Comparison of ENCODE assay signal across 14 mouse cellular contexts in the genomic region with DNA sequence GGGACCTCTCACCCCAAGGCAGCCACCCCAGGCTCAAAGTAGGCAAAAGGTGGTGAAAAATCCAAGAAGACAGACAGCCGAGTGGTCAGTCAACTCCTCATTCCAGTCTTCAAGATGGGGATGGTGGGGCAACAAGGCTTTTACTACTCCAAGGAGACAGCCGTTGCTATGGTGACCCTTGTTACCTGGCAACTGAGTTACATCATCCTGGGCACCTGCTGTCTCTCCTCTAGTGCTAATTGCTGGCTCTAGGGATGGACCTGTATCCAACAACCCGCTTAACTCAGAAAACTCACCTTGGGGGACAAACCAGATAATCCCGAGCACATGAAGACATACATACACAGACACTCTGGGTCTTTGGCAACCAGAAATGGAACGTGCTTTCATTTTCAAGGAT. TPM values are rescaled to one million over a fixed set of nuclear protein-coding genes. Genes with fewer than 3 reads are reported as not detected.
DNase-seq lines count a peak whose midpoint lies in the region; ATAC-seq lines count a peak whose summit lies in the region.
"Had no signal": no experiment of that assay in that cellular context is flagged by ENCODE, and none has a peak within 500 bp of the region (broad histone marks: within the 10 kb centered on the region; RNA-seq: fewer than 3 reads in every experiment).

No protein-coding gene starts in this region.

- no peaks in the 10 kb centered on the region for H3K36me3 ChIP-seq in midbrain, embryonic 14.5 days (ENCODE audit: control insufficient read depth, insufficient read depth, low read length)
- no peaks in the 10 kb centered on the region for H3K36me3 ChIP-seq in midbrain, embryonic 13.5 days
- H3K36me3 ChIP-seq: limb, embryonic 13.5 days; lung, embryonic 15.5 days had no signal

- no peak for ATAC-seq in midbrain, embryonic 14.5 days (ENCODE audit: low FRiP score, low TSS enrichment)
- no peak for ATAC-seq in midbrain, embryonic 13.5 days
- ATAC-seq: inflammation-experienced regulatory T-cells, adult 6 months had no signal

- no peak overlapping the region; the same call in 1 of the 2 replicates for H3K27ac ChIP-seq in midbrain, embryonic 14.5 days (replicated peaks; ENCODE audit: low read depth, low read length)
- no peak overlapping the region for H3K27ac ChIP-seq in midbrain, embryonic 13.5 days
- H3K27ac ChIP-seq: limb, embryonic 13.5 days; lung, embryonic 15.5 days had no signal

- intact Hi-C loops in left cerebral cortex, postnatal 14 days (cut with DNase I) = no loop called here

- DNase-seq in cerebellum, postnatal 14 days = peak; percentile 59 to 70
- DNase-seq in cerebellum, adult 9-10 months = no peak
- peak; percentile 80 for DNase-seq in midbrain, embryonic 14.5 days
- DNase-seq in left cerebral cortex, postnatal 14 days (ENCODE audit: low spot score in 2 of 2) = peak; percentile 75 to 91
- peak; percentile 49 to 68 for DNase-seq in right cerebral cortex, postnatal 36 days (ENCODE audit: low spot score in 2 of 2)
- DNase-seq in natural killer cell, adult 2 months (ENCODE audit: low spot score in 2 of 2) = no peak
- no peak for DNase-seq in spleen, postnatal 10 days (ENCODE audit: low spot score in 2 of 2)
- DNase-seq: kidney, postnatal 14 days; thymus, postnatal 36 days had no signal

- H3K27me3 ChIP-seq in midbrain, embryonic 14.5 days (ENCODE audit: control insufficient read depth, insufficient read depth, low read length) = no peaks in the 10 kb centered on the region
- H3K27me3 ChIP-seq in midbrain, embryonic 13.5 days = peaks cover 9% of the 10 kb centered on the region; the same call in 1 of the 2 replicates
- H3K27me3 ChIP-seq: lung, embryonic 15.5 days had no signal

- WGBS in midbrain, embryonic 14.5 days = 48% methylated on average over 5 of the region's 5 CpGs
- 50% methylated on average over 5 of the region's 5 CpGs for WGBS in midbrain, embryonic 13.5 days

- no peak overlapping the region for H3K9ac ChIP-seq in midbrain, embryonic 14.5 days (replicated peaks; ENCODE audit: low read length)
- no peak overlapping the region for H3K9ac ChIP-seq in midbrain, embryonic 13.5 days (replicated peaks)
- H3K9ac ChIP-seq: limb, embryonic 13.5 days; lung, embryonic 15.5 days had no signal

- H3K9me3 ChIP-seq in midbrain, embryonic 14.5 days (ENCODE audit: control insufficient read depth, low read length) = no peaks in the 10 kb centered on the region
- H3K9me3 ChIP-seq in midbrain, embryonic 13.5 days = no peaks in the 10 kb centered on the region
- H3K9me3 ChIP-seq: limb, embryonic 13.5 days; lung, embryonic 15.5 days had no signal

- H3K4me1 ChIP-seq in midbrain, embryonic 14.5 days (ENCODE audit: control insufficient read depth, insufficient read depth, low read length) = peaks cover 42% of the 10 kb centered on the region
- peaks cover 44% of the 10 kb centered on the region for H3K4me1 ChIP-seq in midbrain, embryonic 13.5 days (replicated peaks)

- no peak overlapping the region for H3K4me3 ChIP-seq in midbrain, embryonic 14.5 days (replicated peaks; ENCODE audit: low read depth, low read length)
- no peak overlapping the region for H3K4me3 ChIP-seq in midbrain, embryonic 13.5 days (replicated peaks)
- H3K4me3 ChIP-seq: erythroblast, embryonic 14.5 days; limb, embryonic 13.5 days; lung, embryonic 15.5 days had no signal

- no peak overlapping the region; the same call in 1 of the 2 replicates for H3K4me2 ChIP-seq in midbrain, embryonic 14.5 days (ENCODE audit: low read length)
- H3K4me2 ChIP-seq in midbrain, embryonic 13.5 days (replicated peaks) = no peak overlapping the region
- H3K4me2 ChIP-seq: limb, embryonic 13.5 days; lung, embryonic 15.5 days had no signal

RNA-seq across cellular contexts. Expression of a gene that starts 42.1 kb away (rescaled TPM):
- polyA plus RNA-seq in midbrain, embryonic 14.5 days (2014; fragmentation: Nextera tagmentation; extraction: Ambion mirVana) = 19.5 and 19.9 TPM in 2 replicates
- 12.2 and 13.8 TPM in 2 replicates for polyA plus RNA-seq in midbrain, embryonic 13.5 days (2015; fragmentation: Nextera tagmentation; extraction: Ambion mirVana)
- total RNA-seq in left cerebral cortex, postnatal 14 days (2021) = 10 to 100 TPM; 11.9 to 13.7 TPM

Comparison
In these comparisons a context has a peak if more than half of its experiments do, and no peak if none do; other contexts are left out.
1. DNase-seq: peak in cerebellum, postnatal 14 days (2 of 2), midbrain, embryonic 14.5 days (single experiment), left cerebral cortex, postnatal 14 days (2 of 2) and right cerebral cortex, postnatal 36 days (2 of 2); none in cerebellum, adult 9-10 months (single experiment), natural killer cell, adult 2 months (0 of 2) and spleen, postnatal 10 days (0 of 2).